ENCODE assay signal across 9 mouse cellular contexts in the genomic region with DNA sequence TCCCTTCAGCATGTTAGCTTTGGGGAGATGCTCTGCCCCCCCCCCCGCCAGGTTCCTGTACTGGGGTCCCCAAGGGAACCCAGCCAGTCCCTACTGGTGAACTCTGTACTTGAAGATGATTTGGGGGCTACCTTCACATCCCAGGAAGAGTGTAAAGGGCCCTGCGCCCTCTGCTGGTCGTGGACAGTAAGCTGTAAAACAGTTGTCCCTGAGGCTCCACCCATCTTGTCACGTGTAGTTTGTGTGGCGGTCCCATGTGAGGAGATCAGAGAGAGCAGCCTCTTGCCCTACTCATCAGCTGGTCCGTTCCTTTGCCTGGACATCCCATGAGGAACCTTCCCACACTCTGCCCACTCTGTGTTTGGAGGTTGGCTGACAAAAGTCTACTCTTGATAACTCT. TPM values are rescaled to one million over a fixed set of nuclear protein-coding genes. Genes with fewer than 3 reads are reported as not detected.
DNase-seq lines count a peak whose midpoint lies in the region; ATAC-seq and TF ChIP-seq lines count a peak whose summit lies in the region.
"Had no signal": no experiment of that assay in that cellular context is flagged by ENCODE, and none has a peak within 500 bp of the region (broad histone marks: within the 10 kb centered on the region; RNA-seq: fewer than 3 reads in every experiment).

No protein-coding gene starts in this region.

- H3K4me1 ChIP-seq in heart, embryonic 10.5 days: 0 out of 2 replicates have a peak, but pooled peaks cover 5% of the 10 kb centered on the region
- peaks cover 3% of the 10 kb centered on the region for H3K4me1 ChIP-seq in G1E (ENCODE audit: insufficient read depth, low read depth, low read length)
- no peaks in the 10 kb centered on the region for H3K4me1 ChIP-seq in heart, postnatal 0 days (ENCODE audit: control insufficient read depth, insufficient read depth)

- DNase-seq in heart, embryonic 10.5 days (ENCODE audit: low spot score): peak; percentile 84
- DNase-seq in heart, postnatal 25 days (ENCODE audit: low spot score): no peak
- DNase-seq in G1E (ENCODE audit: low spot score): no peak
- peak; percentile 61 for DNase-seq in c-Kit-positive CD71-positive TER-119-positive erythroid progenitor cells, embryonic 14.5 days (ENCODE audit: low spot score)
- peak; percentile 16 for DNase-seq in heart, postnatal 0 days (ENCODE audit: low spot score)
- peak; percentile 1 to 59 for DNase-seq in kidney, postnatal 36 days
- peak; percentile 81 for DNase-seq in thymus, postnatal 4 days

- H3K9me3 ChIP-seq in heart, embryonic 10.5 days: no peaks in the 10 kb centered on the region
- no peaks in the 10 kb centered on the region for H3K9me3 ChIP-seq in G1E (replicated peaks)
- no peaks in the 10 kb centered on the region for H3K9me3 ChIP-seq in heart, postnatal 0 days (replicated peaks; ENCODE audit: control insufficient read depth, low read length)

- H3K27me3 ChIP-seq in heart, embryonic 10.5 days (ENCODE audit: insufficient read depth, poor library complexity, severe bottlenecking): no peaks in the 10 kb centered on the region
- H3K27me3 ChIP-seq in G1E (ENCODE audit: insufficient read depth, low read length): peaks cover 9% of the 10 kb centered on the region; the same call in 1 of the 2 replicates
- H3K27me3 ChIP-seq in heart, postnatal 0 days (ENCODE audit: control insufficient read depth, insufficient read depth, low read length): no peaks in the 10 kb centered on the region; the same call in 1 of the 2 replicates

- H3K27ac ChIP-seq in heart, embryonic 10.5 days: no peak overlapping the region
- no peak overlapping the region for H3K27ac ChIP-seq in heart, postnatal 0 days (ENCODE audit: low read depth)

- intact Hi-C loops in heart, postnatal 25 days (cut with DNase I): no loop called here

- ATAC-seq in G1E (ENCODE audit: extremely low read depth, insufficient number of reproducible peaks, low FRiP score, poor library complexity, severe bottlenecking): no peak
- peak; percentile 17; the same call in 1 of the 2 replicates for ATAC-seq in heart, postnatal 0 days (ENCODE audit: insufficient read depth, low read depth)
- peak; percentile 86 for ATAC-seq in megakaryocyte-erythroid progenitor cell, adult 5-6 weeks (replicated peaks; ENCODE audit: low FRiP score, low TSS enrichment, poor library complexity, severe bottlenecking)

- peak overlapping the region; percentile 29; the same call in 1 of the 2 replicates for H3K4me3 ChIP-seq in heart, embryonic 10.5 days
- no peak overlapping the region for H3K4me3 ChIP-seq in G1E (ENCODE audit: low read depth, low read length)
- no peak overlapping the region for H3K4me3 ChIP-seq in heart, postnatal 0 days (ENCODE audit: low read depth, low read length)
- H3K4me3 ChIP-seq: myocyte had no signal

- peak; percentile 39; the same call in 1 of the 2 replicates for TF ChIP-seq CTCF in G1E (IDR thresholded peaks at IDR 0.05; ENCODE audit: low read depth, low read length)
- peak; percentile 63 for TF ChIP-seq CTCF in heart, postnatal 0 days (IDR thresholded peaks at IDR 0.05; ENCODE audit: low read depth)

- H3K4me2 ChIP-seq in heart, postnatal 0 days (ENCODE audit: low read depth, low read length): no peak overlapping the region

- WGBS in heart, embryonic 10.5 days: 9% methylated on average over 6 of the region's 6 CpGs
- WGBS in heart, postnatal 0 days: 7% methylated on average over 6 of the region's 6 CpGs

- H3K9ac ChIP-seq in heart, postnatal 0 days (replicated peaks; ENCODE audit: low read depth, low read length): no peak overlapping the region

- no peaks in the 10 kb centered on the region for H3K36me3 ChIP-seq in heart, embryonic 10.5 days
- H3K36me3 ChIP-seq in G1E (replicated peaks): no peaks in the 10 kb centered on the region
- H3K36me3 ChIP-seq in heart, postnatal 0 days (replicated peaks; ENCODE audit: control insufficient read depth, insufficient read depth, low read length): no peaks in the 10 kb centered on the region

- TF ChIP-seq EP300 in heart, postnatal 0 days (IDR thresholded peaks at IDR 0.05; ENCODE audit: low read depth): no peak

RNA-seq across cellular contexts. Expression of a gene that starts 15.8 kb away (rescaled TPM):
- not detected in 2 replicates for polyA plus RNA-seq in heart, embryonic 10.5 days (2016; fragmentation: Nextera tagmentation; extraction: Ambion mirVana)
- not detected for total RNA-seq in heart, postnatal 25 days (2021)
- total RNA-seq in G1E (2014; fragmentation: Nextera tagmentation): not detected in 2 replicates
- total RNA-seq in G1E (2017): not detected in 2 replicates
- not detected in 2 replicates for polyA plus RNA-seq in G1E (2012)
- total RNA-seq in heart, postnatal 0 days (2014; rRNA removed; ENCODE audit: low replicate concordance): not detected in 2 replicates
- not detected in 2 replicates for polyA plus RNA-seq in heart, postnatal 0 days (2015; fragmentation: Nextera tagmentation; extraction: Ambion mirVana)
- total RNA-seq in megakaryocyte-erythroid progenitor cell, adult 5-6 weeks (2014; fragmentation: Nextera tagmentation): not detected in 2 replicates
- not detected in 2 replicates for total RNA-seq in megakaryocyte-erythroid progenitor cell, adult 5-6 weeks (2017)
- polyA plus RNA-seq: myocyte had no signal

RNA-seq across cellular contexts. Expression of a gene that starts 20.9 kb away (rescaled TPM):
- polyA plus RNA-seq in heart, embryonic 10.5 days (2016; fragmentation: Nextera tagmentation; extraction: Ambion mirVana): not detected in 2 replicates
- not detected for total RNA-seq in heart, postnatal 25 days (2021)
- total RNA-seq in G1E (2014; fragmentation: Nextera tagmentation) (not detected in 2 replicates), G1E (2017) (not detected in 2 replicates)
- polyA plus RNA-seq in G1E (2012): not detected in 2 replicates
- total RNA-seq in heart, postnatal 0 days (2014; rRNA removed; ENCODE audit: low replicate concordance): not detected in 2 replicates
- not detected in 2 replicates for polyA plus RNA-seq in heart, postnatal 0 days (2015; fragmentation: Nextera tagmentation; extraction: Ambion mirVana)
- not detected in 2 replicates for total RNA-seq in megakaryocyte-erythroid progenitor cell, adult 5-6 weeks (2014; fragmentation: Nextera tagmentation)
- not detected in 2 replicates for total RNA-seq in megakaryocyte-erythroid progenitor cell, adult 5-6 weeks (2017)
- polyA plus RNA-seq: myocyte had no signal

RNA-seq across cellular contexts. Expression of a gene that starts 35.8 kb away (rescaled TPM):
- polyA plus RNA-seq in heart, embryonic 10.5 days (2016; fragmentation: Nextera tagmentation; extraction: Ambion mirVana): not detected in 2 replicates
- not detected for total RNA-seq in heart, postnatal 25 days (2021)
- total RNA-seq in G1E (2014; fragmentation: Nextera tagmentation) (not detected in 2 replicates), G1E (2017) (not detected in 2 replicates)
- not detected in 2 replicates for polyA plus RNA-seq in G1E (2012)
- not detected in 2 replicates for total RNA-seq in heart, postnatal 0 days (2014; rRNA removed; ENCODE audit: low replicate concordance)
- polyA plus RNA-seq in heart, postnatal 0 days (2015; fragmentation: Nextera tagmentation; extraction: Ambion mirVana): not detected in 2 replicates
- total RNA-seq in megakaryocyte-erythroid progenitor cell, adult 5-6 weeks (2014; fragmentation: Nextera tagmentation): not detected in 2 replicates
- total RNA-seq in megakaryocyte-erythroid progenitor cell, adult 5-6 weeks (2017): not detected in 2 replicates
- polyA plus RNA-seq: myocyte had no signal

RNA-seq across cellular contexts. Expression of a gene that starts 53.6 kb away (rescaled TPM):
- polyA plus RNA-seq in heart, embryonic 10.5 days (2016; fragmentation: Nextera tagmentation; extraction: Ambion mirVana): not detected in 2 replicates
- not detected for total RNA-seq in heart, postnatal 25 days (2021)
- not detected in 2 replicates for total RNA-seq in G1E (2014; fragmentation: Nextera tagmentation)
- total RNA-seq in G1E (2017): not detected in 2 replicates
- polyA plus RNA-seq in G1E (2012): not detected in 2 replicates
- total RNA-seq in heart, postnatal 0 days (2014; rRNA removed; ENCODE audit: low replicate concordance): not detected in 2 replicates
- not detected in 2 replicates for polyA plus RNA-seq in heart, postnatal 0 days (2015; fragmentation: Nextera tagmentation; extraction: Ambion mirVana)
- total RNA-seq in megakaryocyte-erythroid progenitor cell, adult 5-6 weeks (2014; fragmentation: Nextera tagmentation): not detected in 2 replicates
- not detected in 2 replicates for total RNA-seq in megakaryocyte-erythroid progenitor cell, adult 5-6 weeks (2017)
- polyA plus RNA-seq: myocyte had no signal

RNA-seq across cellular contexts. Expression of a gene that starts 54.2 kb away (rescaled TPM):
- polyA plus RNA-seq in heart, embryonic 10.5 days (2016; fragmentation: Nextera tagmentation; extraction: Ambion mirVana): not detected in 2 replicates
- total RNA-seq in heart, postnatal 25 days (2021): not detected
- total RNA-seq in G1E (2014; fragmentation: Nextera tagmentation): not detected in 2 replicates
- 0.49 TPM in 1 of 2 replicates, not detected in the other for total RNA-seq in G1E (2017)
- not detected in 2 replicates for polyA plus RNA-seq in G1E (2012)
- total RNA-seq in heart, postnatal 0 days (2014; rRNA removed; ENCODE audit: low replicate concordance): not detected in 2 replicates
- polyA plus RNA-seq in heart, postnatal 0 days (2015; fragmentation: Nextera tagmentation; extraction: Ambion mirVana): not detected in 2 replicates
- not detected in 2 replicates for total RNA-seq in megakaryocyte-erythroid progenitor cell, adult 5-6 weeks (2014; fragmentation: Nextera tagmentation)
- total RNA-seq in megakaryocyte-erythroid progenitor cell, adult 5-6 weeks (2017): not detected in 2 replicates
- polyA plus RNA-seq: myocyte had no signal

Comparison
In these comparisons a context has a peak if more than half of its experiments do, and no peak if none do; other contexts are left out.
1. DNase-seq: peak in heart, embryonic 10.5 days (single experiment), c-Kit-positive CD71-positive TER-119-positive erythroid progenitor cells, embryonic 14.5 days (single experiment), heart, postnatal 0 days (single experiment), kidney, postnatal 36 days (2 of 2) and thymus, postnatal 4 days (single experiment); none in heart, postnatal 25 days (single experiment) and G1E (single experiment).